ENCODE assay signal across 24 mouse cellular contexts in the genomic region with DNA sequence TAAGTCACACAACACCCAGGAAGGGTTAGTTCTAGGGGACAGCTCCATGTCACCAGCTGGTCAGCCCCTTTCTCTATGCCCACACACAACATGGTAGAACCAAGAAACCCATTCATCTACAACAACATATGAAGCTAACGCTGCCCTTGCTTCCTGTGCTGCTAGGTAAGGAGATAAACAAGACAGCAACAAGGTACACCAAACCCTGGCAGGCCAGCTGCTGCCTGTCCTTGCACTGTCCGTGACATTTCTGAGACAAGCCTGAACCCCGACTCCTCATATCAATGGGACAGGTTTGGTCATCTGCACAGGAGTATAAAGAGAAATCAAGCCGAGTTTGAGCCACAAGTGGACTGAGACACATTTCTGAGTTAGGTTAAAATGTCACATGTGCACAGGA. TPM values are rescaled to one million over a fixed set of nuclear protein-coding genes. Genes with fewer than 3 reads are reported as not detected.
DNase-seq lines count a peak whose midpoint lies in the region; ATAC-seq and TF ChIP-seq lines count a peak whose summit lies in the region.
"Had no signal": no experiment of that assay in that cellular context is flagged by ENCODE, and none has a peak within 500 bp of the region (broad histone marks: within the 10 kb centered on the region; RNA-seq: fewer than 3 reads in every experiment).

No protein-coding gene starts in this region.

- TF ChIP-seq CTCF in hindbrain, postnatal 0 days (IDR thresholded peaks at IDR 0.05; ENCODE audit: low read depth), result no peak

- H3K27ac ChIP-seq in forebrain, embryonic 16.5 days (ENCODE audit: low read length), result peak overlapping the region; percentile 77
- H3K27ac ChIP-seq in forebrain, embryonic 10.5 days, result no peak overlapping the region
- H3K27ac ChIP-seq in hindbrain, postnatal 0 days, result peak overlapping the region; percentile 78
- H3K27ac ChIP-seq in hindbrain, embryonic 16.5 days (ENCODE audit: low read depth, low read length), result no peak overlapping the region
- peak overlapping the region; percentile 69; the same call in 1 of the 2 replicates for H3K27ac ChIP-seq in neural tube, embryonic 15.5 days (replicated peaks)
- H3K27ac ChIP-seq: embryonic facial prominence, embryonic 15.5 days; heart, embryonic 15.5 days; kidney, postnatal 0 days had no signal

- H3K4me3 ChIP-seq in forebrain, embryonic 16.5 days (replicated peaks; ENCODE audit: low read length), result no peak overlapping the region
- H3K4me3 ChIP-seq in forebrain, embryonic 10.5 days, result no peak overlapping the region
- H3K4me3 ChIP-seq in hindbrain, postnatal 0 days (ENCODE audit: low read length), result no peak overlapping the region
- no peak overlapping the region for H3K4me3 ChIP-seq in hindbrain, embryonic 16.5 days (ENCODE audit: low read length)
- H3K4me3 ChIP-seq in neural tube, embryonic 15.5 days (replicated peaks), result no peak overlapping the region
- H3K4me3 ChIP-seq: embryonic facial prominence, embryonic 15.5 days; heart, embryonic 15.5 days had no signal

- H3K4me1 ChIP-seq in forebrain, embryonic 16.5 days (replicated peaks; ENCODE audit: control insufficient read depth, insufficient read depth, low read length), result peaks cover 14% of the 10 kb centered on the region
- H3K4me1 ChIP-seq in forebrain, embryonic 10.5 days, result peaks cover 5% of the 10 kb centered on the region; the same call in 1 of the 2 replicates
- no peaks in the 10 kb centered on the region; the same call in 1 of the 2 replicates for H3K4me1 ChIP-seq in hindbrain, postnatal 0 days (ENCODE audit: insufficient read depth, low read length)
- H3K4me1 ChIP-seq in hindbrain, embryonic 16.5 days (ENCODE audit: control insufficient read depth, insufficient read depth, low read depth, low read length), result no peaks in the 10 kb centered on the region; the same call in 1 of the 2 replicates
- peaks cover 5% of the 10 kb centered on the region; the same call in 1 of the 2 replicates for H3K4me1 ChIP-seq in neural tube, embryonic 15.5 days
- H3K4me1 ChIP-seq: embryonic facial prominence, embryonic 15.5 days; heart, embryonic 15.5 days had no signal

- H3K36me3 ChIP-seq in forebrain, embryonic 16.5 days (ENCODE audit: control insufficient read depth, insufficient read depth), result peaks cover 21% of the 10 kb centered on the region
- peaks cover 79% of the 10 kb centered on the region for H3K36me3 ChIP-seq in forebrain, embryonic 10.5 days (replicated peaks)
- H3K36me3 ChIP-seq in hindbrain, postnatal 0 days (ENCODE audit: insufficient read depth, low read length), result peaks cover 41% of the 10 kb centered on the region
- H3K36me3 ChIP-seq in hindbrain, embryonic 16.5 days (ENCODE audit: control insufficient read depth, insufficient read depth, low read length), result peaks cover 22% of the 10 kb centered on the region
- peaks cover 70% of the 10 kb centered on the region for H3K36me3 ChIP-seq in neural tube, embryonic 15.5 days

- H3K27me3 ChIP-seq in forebrain, embryonic 16.5 days (replicated peaks; ENCODE audit: control insufficient read depth, insufficient read depth, low read length), result no peaks in the 10 kb centered on the region
- no peaks in the 10 kb centered on the region for H3K27me3 ChIP-seq in forebrain, embryonic 10.5 days (ENCODE audit: poor library complexity, severe bottlenecking)
- no peaks in the 10 kb centered on the region for H3K27me3 ChIP-seq in hindbrain, postnatal 0 days (ENCODE audit: insufficient read depth, low read length)
- no peaks in the 10 kb centered on the region for H3K27me3 ChIP-seq in hindbrain, embryonic 16.5 days (replicated peaks; ENCODE audit: control insufficient read depth, insufficient read depth, low read length)
- no peaks in the 10 kb centered on the region for H3K27me3 ChIP-seq in neural tube, embryonic 15.5 days (replicated peaks)
- H3K27me3 ChIP-seq: CH12.LX; embryonic facial prominence, embryonic 15.5 days; heart, embryonic 15.5 days; Patski had no signal

- 89% methylated on average over 4 of the region's 4 CpGs for whole genome bisulfite sequencing in forebrain, embryonic 16.5 days
- WGBS in forebrain, embryonic 10.5 days, result 92% methylated on average over 4 of the region's 4 CpGs
- WGBS in hindbrain, postnatal 0 days, result 97% methylated on average over 4 of the region's 4 CpGs
- 94% methylated on average over 4 of the region's 4 CpGs for WGBS in hindbrain, embryonic 16.5 days
- 91% methylated on average over 4 of the region's 4 CpGs for WGBS in neural tube, embryonic 15.5 days

- ATAC-seq in forebrain, embryonic 16.5 days, result no peak
- no peak for ATAC-seq in hindbrain, postnatal 0 days
- no peak for ATAC-seq in hindbrain, embryonic 16.5 days
- ATAC-seq in neural tube, embryonic 15.5 days (ENCODE audit: low FRiP score), result no peak
- ATAC-seq: activated CD4-positive, CD25-positive, alpha-beta regulatory T cell, adult 4 months; Patski had no signal

- H3K9ac ChIP-seq in forebrain, embryonic 16.5 days (replicated peaks; ENCODE audit: low read depth, low read length), result no peak overlapping the region
- no peak overlapping the region for H3K9ac ChIP-seq in hindbrain, postnatal 0 days (replicated peaks; ENCODE audit: low read length)
- no peak overlapping the region for H3K9ac ChIP-seq in hindbrain, embryonic 16.5 days (ENCODE audit: low read depth, low read length)
- H3K9ac ChIP-seq in neural tube, embryonic 15.5 days (replicated peaks), result no peak overlapping the region
- H3K9ac ChIP-seq: embryonic facial prominence, embryonic 15.5 days; heart, embryonic 15.5 days had no signal

- no peak overlapping the region for H3K4me2 ChIP-seq in forebrain, embryonic 16.5 days (ENCODE audit: low read length)
- no peak overlapping the region for H3K4me2 ChIP-seq in hindbrain, postnatal 0 days (ENCODE audit: low read depth, low read length)
- no peak overlapping the region for H3K4me2 ChIP-seq in hindbrain, embryonic 16.5 days (ENCODE audit: low read length)
- H3K4me2 ChIP-seq in neural tube, embryonic 15.5 days, result no peak overlapping the region
- H3K4me2 ChIP-seq: embryonic facial prominence, embryonic 15.5 days; heart, embryonic 11.5 days; heart, embryonic 15.5 days had no signal

- H3K9me3 ChIP-seq in forebrain, embryonic 16.5 days (ENCODE audit: control insufficient read depth, low read length), result no peaks in the 10 kb centered on the region
- H3K9me3 ChIP-seq in forebrain, embryonic 10.5 days, result no peaks in the 10 kb centered on the region
- no peaks in the 10 kb centered on the region for H3K9me3 ChIP-seq in hindbrain, postnatal 0 days (ENCODE audit: low read length)
- no peaks in the 10 kb centered on the region for H3K9me3 ChIP-seq in hindbrain, embryonic 16.5 days (ENCODE audit: control insufficient read depth, low read length)
- no peaks in the 10 kb centered on the region for H3K9me3 ChIP-seq in neural tube, embryonic 15.5 days (replicated peaks)
- H3K9me3 ChIP-seq: embryonic facial prominence, embryonic 15.5 days; heart, embryonic 15.5 days had no signal

- DNase-seq in adrenal gland, postnatal 36 days, result peak; percentile 32 to 37
- no peak for DNase-seq in adrenal gland, postnatal 10 days
- no peak for DNase-seq in forebrain, embryonic 10.5 days (ENCODE audit: extremely low spot score, low spot score)
- no peak for DNase-seq in hindbrain, postnatal 0 days (ENCODE audit: low spot score)
- no peak for DNase-seq in frontal cortex, postnatal 10 days (ENCODE audit: low spot score in 2 of 2)
- DNase-seq: adrenal gland, adult 8-10 months; cerebellum, adult 2 months; cerebellum, postnatal 10 days; embryo, embryonic 11 days; gastrocnemius, postnatal 10 days; heart, adult 18-20 months; heart, postnatal 14 days; kidney, adult 11 months; kidney, adult 9 months had no signal

RNA-seq across cellular contexts. Expression of gene Rspry1, which starts 26.6 kb away (rescaled TPM):
- 10 to 100 TPM; 22.3 to 22.5 TPM for total RNA-seq in adrenal gland, postnatal 36 days (2021)
- total RNA-seq in adrenal gland, postnatal 10 days (2021), result 10 to 100 TPM; 20.2 to 23.8 TPM
- polyA plus RNA-seq in forebrain, embryonic 16.5 days (2015; fragmentation: Nextera tagmentation; extraction: Ambion mirVana), result 50.8 and 54.5 TPM in 2 replicates
- 48.3 and 48.9 TPM in 2 replicates for polyA plus RNA-seq in forebrain, embryonic 10.5 days (2016; fragmentation: Nextera tagmentation; extraction: Ambion mirVana)
- 29.6 and 36.1 TPM in 2 replicates for total RNA-seq in hindbrain, postnatal 0 days (2014; rRNA removed)
- polyA plus RNA-seq in hindbrain, postnatal 0 days (2015; fragmentation: Nextera tagmentation; extraction: Ambion mirVana), result 31.4 and 34.1 TPM in 2 replicates
- 45.0 and 48.1 TPM in 2 replicates for polyA plus RNA-seq in hindbrain, embryonic 16.5 days (2015; fragmentation: Nextera tagmentation; extraction: Ambion mirVana)
- 50.0 and 50.2 TPM in 2 replicates for polyA plus RNA-seq in neural tube, embryonic 15.5 days (2015; fragmentation: Nextera tagmentation; extraction: Ambion mirVana)

RNA-seq across cellular contexts. Expression of gene Fam192a, which starts 26.6 kb away (rescaled TPM):
- 10 to 100 TPM; 32.0 to 33.2 TPM for total RNA-seq in adrenal gland, postnatal 36 days (2021)
- total RNA-seq in adrenal gland, postnatal 10 days (2021), result 10 to 100 TPM; 32.2 to 40.6 TPM
- 105 and 115 TPM in 2 replicates for polyA plus RNA-seq in forebrain, embryonic 16.5 days (2015; fragmentation: Nextera tagmentation; extraction: Ambion mirVana)
- polyA plus RNA-seq in forebrain, embryonic 10.5 days (2016; fragmentation: Nextera tagmentation; extraction: Ambion mirVana), result 90.1 and 90.5 TPM in 2 replicates
- 24.4 and 32.7 TPM in 2 replicates for total RNA-seq in hindbrain, postnatal 0 days (2014; rRNA removed)
- polyA plus RNA-seq in hindbrain, postnatal 0 days (2015; fragmentation: Nextera tagmentation; extraction: Ambion mirVana), result 64.6 and 66.9 TPM in 2 replicates
- polyA plus RNA-seq in hindbrain, embryonic 16.5 days (2015; fragmentation: Nextera tagmentation; extraction: Ambion mirVana), result 67.4 and 67.9 TPM in 2 replicates
- 66.6 and 70.5 TPM in 2 replicates for polyA plus RNA-seq in neural tube, embryonic 15.5 days (2015; fragmentation: Nextera tagmentation; extraction: Ambion mirVana)

RNA-seq across cellular contexts. Expression of gene Cpne2, which starts 42.4 kb away (rescaled TPM):
- total RNA-seq in adrenal gland, postnatal 36 days (2021), result 10 to 100 TPM; 12.9 to 18.3 TPM
- total RNA-seq in adrenal gland, postnatal 10 days (2021), result 10 to 100 TPM; 12.6 to 16.6 TPM
- 21.1 and 29.2 TPM in 2 replicates for polyA plus RNA-seq in forebrain, embryonic 16.5 days (2015; fragmentation: Nextera tagmentation; extraction: Ambion mirVana)
- polyA plus RNA-seq in forebrain, embryonic 10.5 days (2016; fragmentation: Nextera tagmentation; extraction: Ambion mirVana), result 16.2 and 16.3 TPM in 2 replicates
- total RNA-seq in hindbrain, postnatal 0 days (2014; rRNA removed), result 45.5 and 57.8 TPM in 2 replicates
- 33.6 and 39.3 TPM in 2 replicates for polyA plus RNA-seq in hindbrain, postnatal 0 days (2015; fragmentation: Nextera tagmentation; extraction: Ambion mirVana)
- polyA plus RNA-seq in hindbrain, embryonic 16.5 days (2015; fragmentation: Nextera tagmentation; extraction: Ambion mirVana), result 22.7 and 23.5 TPM in 2 replicates
- 25.6 and 29.9 TPM in 2 replicates for polyA plus RNA-seq in neural tube, embryonic 15.5 days (2015; fragmentation: Nextera tagmentation; extraction: Ambion mirVana)

Comparison
In these comparisons a context has a peak if more than half of its experiments do, and no peak if none do; other contexts are left out.
1. DNase-seq: peak in adrenal gland, postnatal 36 days (2 of 2); none in adrenal gland, postnatal 10 days (single experiment), forebrain, embryonic 10.5 days (single experiment), hindbrain, postnatal 0 days (single experiment) and frontal cortex, postnatal 10 days (0 of 2).
2. H3K27ac ChIP-seq: peak in forebrain, embryonic 16.5 days (single experiment), hindbrain, postnatal 0 days (single experiment) and neural tube, embryonic 15.5 days (single experiment); none in forebrain, embryonic 10.5 days (single experiment) and hindbrain, embryonic 16.5 days (single experiment).